Mouse (Mus musculus): ENCODE data around the gene Prss22.

GRCm38 (mm10) chr17:23976665-23977064, 21.2 kb downstream of the Prss22 start:
- TF ChIP-seq CTCF (IDR thresholded peaks at IDR 0.05; ENCODE audit: borderline replicate concordance, insufficient read depth, low read length), result no peak
- TF ChIP-seq POLR2A (IDR thresholded peaks at IDR 0.05; ENCODE audit: low read depth, low read length), result no peak
